Mouse (Mus musculus): Measurements from ENCODE around the gene Kdm5a.

DNA sequence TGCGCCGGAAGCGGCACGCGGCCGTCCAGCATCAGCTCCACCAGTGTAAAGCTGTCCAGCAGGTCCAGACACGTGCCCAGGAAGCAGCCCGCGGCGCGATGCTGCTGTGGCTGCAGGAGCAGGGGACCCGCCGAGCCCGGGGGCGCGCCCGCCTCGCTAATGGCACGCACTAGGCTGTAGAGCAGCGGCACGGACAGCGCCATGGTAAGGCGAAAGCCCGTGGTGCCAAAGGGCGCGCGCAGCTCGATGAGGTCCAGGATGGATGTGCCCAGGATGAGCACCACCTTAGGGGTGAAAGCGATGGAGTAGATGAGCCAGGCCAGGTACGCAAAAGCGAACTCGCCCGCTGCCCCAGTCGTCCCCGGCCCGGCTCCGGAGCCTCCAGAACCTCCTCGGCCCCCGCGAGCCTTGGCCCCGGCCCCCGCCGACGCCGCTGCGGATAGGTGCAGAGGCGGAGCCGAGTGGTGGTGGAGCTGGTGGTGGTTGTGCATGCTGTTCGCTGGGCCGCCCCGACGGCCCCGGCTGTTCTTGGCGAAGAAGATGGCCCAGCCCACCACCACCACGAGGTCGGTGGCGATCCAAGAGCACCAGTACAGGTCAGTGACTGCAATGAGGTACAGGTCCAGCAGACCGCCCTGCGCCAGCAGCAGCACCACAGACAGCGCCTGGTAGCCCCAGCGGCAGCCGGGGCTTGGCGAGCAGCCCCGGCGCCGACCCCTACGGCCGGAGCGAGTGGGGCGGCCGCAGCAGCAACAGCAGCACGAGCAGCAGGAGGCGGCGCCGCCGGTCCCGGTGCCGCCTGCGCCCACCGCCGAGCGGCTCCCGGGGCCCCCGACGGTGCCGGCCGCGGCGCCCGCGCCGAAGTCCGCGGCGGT, 128.8 kb downstream of the Kdm5a start:
- TF ChIP-seq CTCF (IDR thresholded peaks at IDR 0.05; ENCODE audit: low read depth, low read length) (no peak), TAL1 (conservative IDR thresholded peaks at IDR 0.05; ENCODE audit: low read depth, low read length) (no peak)

All from G1E (cell line).